Mouse (Mus musculus): ENCODE data around the gene F8. TPM values are rescaled to one million over a fixed set of nuclear protein-coding genes. Genes with fewer than 3 reads are reported as not detected.

F8 gene
- polyA plus RNA-seq (2014; fragmentation: Illumina TruSeq; extraction: RNeasy Lipid Tissue Mini Kit (QIAGEN cat#74804); ENCODE audit: low read depth, low replicate concordance) = 1.6 TPM

GRCm38 (mm10) chrX:75382195-75382771, at the start of gene F8, which contains the start of gene Fundc2:
TSS of gene F8 (minus strand) at chrX:75382615.
TSS of gene Fundc2 (plus strand) at chrX:75382399.

GRCm38 (mm10) chrX:75415936-75416785, 33.7 kb upstream of the F8 start, which contains the start of the genes Cmc4, Mtcp1 and Brcc3:
TSS of gene Cmc4 (minus strand) at chrX:75416584.
TSS of gene Mtcp1 (minus strand) at chrX:75416588.
TSS of gene Brcc3 (plus strand) at chrX:75416628.

GRCm38 (mm10) chrX:75163670-75164069, 218.7 kb downstream of the F8 start, which contains the start of gene Smim9:
TSS of gene Smim9 (minus strand) at chrX:75163770.

GRCm38 (mm10) chrX:75130467-75131160, 251.8 kb downstream of the F8 start, which contains the start of gene Mpp1:
TSS of gene Mpp1 (minus strand) at chrX:75131016.

Other genes with a start within 250 kb of the F8 start
- not detected for gene Smim9, start 218.8 kb downstream of the F8 start, polyA plus RNA-seq (2014; fragmentation: Illumina TruSeq; extraction: RNeasy Lipid Tissue Mini Kit (QIAGEN cat#74804); ENCODE audit: low read depth, low replicate concordance)
- gene Fundc2, start 216 bp downstream of the F8 start, polyA plus RNA-seq (2014; fragmentation: Illumina TruSeq; extraction: RNeasy Lipid Tissue Mini Kit (QIAGEN cat#74804); ENCODE audit: low read depth, low replicate concordance) = 39.5 TPM
- 21.2 TPM for gene Cmc4, start 34.0 kb upstream of the F8 start, polyA plus RNA-seq (2014; fragmentation: Illumina TruSeq; extraction: RNeasy Lipid Tissue Mini Kit (QIAGEN cat#74804); ENCODE audit: low read depth, low replicate concordance)
- 9.7 TPM for gene Mtcp1, start 34.0 kb upstream of the F8 start, polyA plus RNA-seq (2014; fragmentation: Illumina TruSeq; extraction: RNeasy Lipid Tissue Mini Kit (QIAGEN cat#74804); ENCODE audit: low read depth, low replicate concordance)
- 20.2 TPM for gene Brcc3, start 34.0 kb upstream of the F8 start, polyA plus RNA-seq (2014; fragmentation: Illumina TruSeq; extraction: RNeasy Lipid Tissue Mini Kit (QIAGEN cat#74804); ENCODE audit: low read depth, low replicate concordance)
- gene Vbp1, start 131.7 kb upstream of the F8 start, polyA plus RNA-seq (2014; fragmentation: Illumina TruSeq; extraction: RNeasy Lipid Tissue Mini Kit (QIAGEN cat#74804); ENCODE audit: low read depth, low replicate concordance) = 34.9 TPM
- gene Rab39b, start 195.6 kb upstream of the F8 start, polyA plus RNA-seq (2014; fragmentation: Illumina TruSeq; extraction: RNeasy Lipid Tissue Mini Kit (QIAGEN cat#74804); ENCODE audit: low read depth, low replicate concordance) = 1.3 TPM